Mouse (Mus musculus): ENCODE results near the gene Tfip11. TPM values are rescaled to one million over a fixed set of nuclear protein-coding genes. Genes with fewer than 3 reads are reported as not detected.

Gene Tfip11
- polyA plus RNA-seq, 1 experiment from 2014 or later = 19.6 TPM

GRCm38 (mm10) chr5:112295162-112295561 is 31.0 kb upstream of the Tfip11 start:
- Histone ChIP-seq H3K4me1 (ENCODE audit: control insufficient read depth, insufficient read depth, low read length) (peaks cover 5% of the 10 kb centered on the region; the same call in 1 of the 2 replicates), H3K4me3 (ENCODE audit: low read depth, low read length) (no peak overlapping the region), H3K27ac (ENCODE audit: low read depth, low read length) (no peak overlapping the region), H3K36me3 (ENCODE audit: control insufficient read depth, insufficient read depth, low read length) (no peaks in the 10 kb centered on the region), H3K9ac (replicated peaks; ENCODE audit: low read depth, low read length) (no peak overlapping the region), H3K4me2 (ENCODE audit: low read depth, low read length) (no peak overlapping the region), H3K9me3 (ENCODE audit: control insufficient read depth, low read length) (no peaks in the 10 kb centered on the region), H3K27me3 (ENCODE audit: control insufficient read depth, insufficient read depth, low read length) (no peaks in the 10 kb centered on the region)
- WGBS = 43% methylated on average over 8 of the region's 8 CpGs
- no peak for ATAC-seq (ENCODE audit: low read depth)

GRCm38 (mm10) chr5:112295564-112295963 is 30.6 kb upstream of the Tfip11 start:
- peaks cover 5% of the 10 kb centered on the region; the same call in 1 of the 2 replicates for H3K4me1 ChIP-seq (ENCODE audit: control insufficient read depth, insufficient read depth, low read length)
- no peak overlapping the region for H3K9ac ChIP-seq (replicated peaks; ENCODE audit: low read depth, low read length)
- no peak overlapping the region for H3K4me2 ChIP-seq (ENCODE audit: low read depth, low read length)
- WGBS = 71% methylated on average over 8 of the region's 8 CpGs
- no peaks in the 10 kb centered on the region for H3K36me3 ChIP-seq (ENCODE audit: control insufficient read depth, insufficient read depth, low read length)
- ATAC-seq (ENCODE audit: low read depth) = no peak
- no peaks in the 10 kb centered on the region for H3K27me3 ChIP-seq (ENCODE audit: control insufficient read depth, insufficient read depth, low read length)
- no peak overlapping the region for H3K4me3 ChIP-seq (ENCODE audit: low read depth, low read length)
- no peak overlapping the region for H3K27ac ChIP-seq (ENCODE audit: low read depth, low read length)
- no peaks in the 10 kb centered on the region for H3K9me3 ChIP-seq (ENCODE audit: control insufficient read depth, low read length)

- no peaks in the 10 kb centered on the region for H3K36me3 ChIP-seq (ENCODE audit: control insufficient read depth, insufficient read depth, low read length)
- ATAC-seq (ENCODE audit: low read depth) = no peak
- WGBS = 84% methylated on average over 6 of the region's 6 CpGs
- H3K4me3 ChIP-seq (ENCODE audit: low read depth, low read length) = no peak overlapping the region
- H3K27me3 ChIP-seq (ENCODE audit: control insufficient read depth, insufficient read depth, low read length) = no peaks in the 10 kb centered on the region
- no peak overlapping the region for H3K9ac ChIP-seq (replicated peaks; ENCODE audit: low read depth, low read length)
- H3K9me3 ChIP-seq (ENCODE audit: control insufficient read depth, low read length) = no peaks in the 10 kb centered on the region
- H3K27ac ChIP-seq (ENCODE audit: low read depth, low read length) = no peak overlapping the region
- peaks cover 5% of the 10 kb centered on the region; the same call in 1 of the 2 replicates for H3K4me1 ChIP-seq (ENCODE audit: control insufficient read depth, insufficient read depth, low read length)
- H3K4me2 ChIP-seq (ENCODE audit: low read depth, low read length) = no peak overlapping the region
Measured at GRCm38 (mm10) chr5:112296404-112297181, 29.6 kb upstream of the Tfip11 start.

GRCm38 (mm10) chr5:112297257-112297656 is 28.9 kb upstream of the Tfip11 start:
- Histone ChIP-seq H3K27me3 (ENCODE audit: control insufficient read depth, insufficient read depth, low read length) (no peaks in the 10 kb centered on the region), H3K4me2 (ENCODE audit: low read depth, low read length) (no peak overlapping the region), H3K9ac (replicated peaks; ENCODE audit: low read depth, low read length) (no peak overlapping the region), H3K36me3 (ENCODE audit: control insufficient read depth, insufficient read depth, low read length) (no peaks in the 10 kb centered on the region), H3K4me3 (ENCODE audit: low read depth, low read length) (no peak overlapping the region), H3K9me3 (ENCODE audit: control insufficient read depth, low read length) (no peaks in the 10 kb centered on the region), H3K27ac (ENCODE audit: low read depth, low read length) (no peak overlapping the region), H3K4me1 (ENCODE audit: control insufficient read depth, insufficient read depth, low read length) (peaks cover 5% of the 10 kb centered on the region; the same call in 1 of the 2 replicates)
- WGBS = 83% methylated on average over 2 of the region's 2 CpGs
- ATAC-seq (ENCODE audit: low read depth) = no peak

GRCm38 (mm10) chr5:112298226-112298988 is 27.8 kb upstream of the Tfip11 start:
- 92% methylated on average over 12 of the region's 12 CpGs for WGBS

GRCm38 (mm10) chr5:112299399-112299798 is 26.8 kb upstream of the Tfip11 start:
- no peak overlapping the region for H3K9ac ChIP-seq (replicated peaks; ENCODE audit: low read depth, low read length)
- no peak overlapping the region for H3K27ac ChIP-seq (ENCODE audit: low read depth, low read length)
- peaks cover 4% of the 10 kb centered on the region; the same call in 1 of the 2 replicates for H3K4me1 ChIP-seq (ENCODE audit: control insufficient read depth, insufficient read depth, low read length)
- H3K27me3 ChIP-seq (ENCODE audit: control insufficient read depth, insufficient read depth, low read length) = no peaks in the 10 kb centered on the region
- H3K9me3 ChIP-seq (ENCODE audit: control insufficient read depth, low read length) = no peaks in the 10 kb centered on the region
- no peak overlapping the region for H3K4me2 ChIP-seq (ENCODE audit: low read depth, low read length)
- H3K4me3 ChIP-seq (ENCODE audit: low read depth, low read length) = no peak overlapping the region
- 84% methylated on average over 4 of the region's 4 CpGs for WGBS
- H3K36me3 ChIP-seq (ENCODE audit: control insufficient read depth, insufficient read depth, low read length) = no peaks in the 10 kb centered on the region
- no peak for ATAC-seq (ENCODE audit: low read depth)

More at GRCm38 (mm10) chr5:112298226-112298988, 27.8 kb upstream of the Tfip11 start:
- H3K36me3 ChIP-seq (ENCODE audit: control insufficient read depth, insufficient read depth, low read length) = no peaks in the 10 kb centered on the region
- H3K4me2 ChIP-seq (ENCODE audit: low read depth, low read length) = no peak overlapping the region
- no peaks in the 10 kb centered on the region for H3K27me3 ChIP-seq (ENCODE audit: control insufficient read depth, insufficient read depth, low read length)
- H3K4me1 ChIP-seq (ENCODE audit: control insufficient read depth, insufficient read depth, low read length) = peaks cover 5% of the 10 kb centered on the region; the same call in 1 of the 2 replicates
- H3K27ac ChIP-seq (ENCODE audit: low read depth, low read length) = no peak overlapping the region
- ATAC-seq (ENCODE audit: low read depth) = no peak
- H3K4me3 ChIP-seq (ENCODE audit: low read depth, low read length) = no peak overlapping the region
- no peak overlapping the region for H3K9ac ChIP-seq (replicated peaks; ENCODE audit: low read depth, low read length)
- H3K9me3 ChIP-seq (ENCODE audit: control insufficient read depth, low read length) = no peaks in the 10 kb centered on the region

GRCm38 (mm10) chr5:112300112-112300511 is 26.0 kb upstream of the Tfip11 start:
- Histone ChIP-seq H3K9me3 (ENCODE audit: control insufficient read depth, low read length) (no peaks in the 10 kb centered on the region), H3K4me2 (ENCODE audit: low read depth, low read length) (no peak overlapping the region), H3K36me3 (ENCODE audit: control insufficient read depth, insufficient read depth, low read length) (no peaks in the 10 kb centered on the region), H3K27me3 (ENCODE audit: control insufficient read depth, insufficient read depth, low read length) (no peaks in the 10 kb centered on the region), H3K4me3 (ENCODE audit: low read depth, low read length) (no peak overlapping the region), H3K4me1 (ENCODE audit: control insufficient read depth, insufficient read depth, low read length) (no peaks in the 10 kb centered on the region), H3K9ac (replicated peaks; ENCODE audit: low read depth, low read length) (no peak overlapping the region), H3K27ac (ENCODE audit: low read depth, low read length) (no peak overlapping the region)
- ATAC-seq (ENCODE audit: low read depth) = no peak
- WGBS = 83% methylated on average over 2 of the region's 2 CpGs

GRCm38 (mm10) chr5:112300721-112301308 is 25.3 kb upstream of the Tfip11 start:
- Histone ChIP-seq H3K9me3 (ENCODE audit: control insufficient read depth, low read length) (no peaks in the 10 kb centered on the region), H3K27me3 (ENCODE audit: control insufficient read depth, insufficient read depth, low read length) (no peaks in the 10 kb centered on the region), H3K27ac (ENCODE audit: low read depth, low read length) (no peak overlapping the region), H3K9ac (replicated peaks; ENCODE audit: low read depth, low read length) (no peak overlapping the region), H3K4me2 (ENCODE audit: low read depth, low read length) (no peak overlapping the region), H3K36me3 (ENCODE audit: control insufficient read depth, insufficient read depth, low read length) (no peaks in the 10 kb centered on the region), H3K4me1 (ENCODE audit: control insufficient read depth, insufficient read depth, low read length) (no peaks in the 10 kb centered on the region), H3K4me3 (ENCODE audit: low read depth, low read length) (no peak overlapping the region)
- no peak for ATAC-seq (ENCODE audit: low read depth)
- 87% methylated on average over 6 of the region's 6 CpGs for WGBS

GRCm38 (mm10) chr5:112301694-112302093 is 24.5 kb upstream of the Tfip11 start:
- WGBS = 80% methylated on average over 4 of the region's 4 CpGs
- no peak overlapping the region for H3K27ac ChIP-seq (ENCODE audit: low read depth, low read length)
- H3K36me3 ChIP-seq (ENCODE audit: control insufficient read depth, insufficient read depth, low read length) = no peaks in the 10 kb centered on the region
- no peak overlapping the region for H3K9ac ChIP-seq (replicated peaks; ENCODE audit: low read depth, low read length)
- no peak overlapping the region for H3K4me3 ChIP-seq (ENCODE audit: low read depth, low read length)
- no peaks in the 10 kb centered on the region for H3K9me3 ChIP-seq (ENCODE audit: control insufficient read depth, low read length)
- H3K4me1 ChIP-seq (ENCODE audit: control insufficient read depth, insufficient read depth, low read length) = no peaks in the 10 kb centered on the region
- ATAC-seq (ENCODE audit: low read depth) = no peak
- no peak overlapping the region for H3K4me2 ChIP-seq (ENCODE audit: low read depth, low read length)
- H3K27me3 ChIP-seq (ENCODE audit: control insufficient read depth, insufficient read depth, low read length) = no peaks in the 10 kb centered on the region
